Mouse (Mus musculus) kidney, embryonic 14.5 days (tissue): Measurements from ENCODE around the gene Fuca1. TPM values are rescaled to one million over a fixed set of nuclear protein-coding genes. Genes with fewer than 3 reads are reported as not detected.

ENCODE experiments used
- ATAC-seq: fragments of 200-750 bp; cut with Nextera tagmentation; 2 replicates; pipeline ENCODE4 v1.8.0; 2017; ENCODE audit warnings: moderate number of reproducible peaks, mild to moderate bottlenecking, moderate TSS enrichment, moderate library complexity; ENCODE audit not compliant: low FRiP score, low TSS enrichment
- H3K27ac ChIP-seq: fragments of 300-500 bp; sonication (generic); 2 replicates; pipeline ENCODE4 v1.5.1; 2014; ENCODE audit warnings: low read depth, mild to moderate bottlenecking, low read length, moderate library complexity, mixed read lengths
- H3K27me3 ChIP-seq: fragments of 300-500 bp; sonication (generic); 2 replicates; pipeline ENCODE4 v1.6.1; 2014; ENCODE audit warnings: mild to moderate bottlenecking, low read length; ENCODE audit not compliant: control insufficient read depth, insufficient read depth
- H3K36me3 ChIP-seq: fragments of 300-500 bp; sonication (generic); 2 replicates; pipeline ENCODE4 v1.6.1; 2014; ENCODE audit warnings: low read length, mixed read lengths; ENCODE audit not compliant: control insufficient read depth, insufficient read depth
- H3K4me1 ChIP-seq: fragments of 300-500 bp; sonication (generic); 2 replicates; pipeline ENCODE4 v1.6.1; 2014; ENCODE audit warnings: low read length, mixed read lengths; ENCODE audit not compliant: control insufficient read depth, insufficient read depth
- H3K4me2 ChIP-seq: fragments of 300-500 bp; sonication (generic); replicated peaks from 2 replicates; pipeline ENCODE4 v1.6.1; 2014; ENCODE audit warnings: low read depth, mild to moderate bottlenecking, low read length
- H3K4me3 ChIP-seq: fragments of 300-500 bp; sonication (generic); 2 replicates; pipeline ENCODE4 v1.5.1; 2014; ENCODE audit warnings: mild to moderate bottlenecking, low read length
- H3K9ac ChIP-seq: fragments of 300-500 bp; sonication (generic); 2 replicates; pipeline ENCODE4 v1.6.1; 2014; ENCODE audit warnings: low read depth, mild to moderate bottlenecking, low read length, moderate library complexity
- H3K9me3 ChIP-seq: fragments of 300-500 bp; sonication (generic); 2 replicates; pipeline ENCODE4 v1.6.1; 2016; ENCODE audit warnings: low read length; ENCODE audit not compliant: control insufficient read depth
- WGBS: fragments of 180-500 bp; shearing (Covaris S2); extraction: QIAGEN DNeasy Blood & Tissue Kit; methylation state at CpG from one replicate; pipeline ENCODE4 v1.1.7; 2014; 5-methylcytosine and 5-hydroxymethylcytosine counted together
- polyA plus RNA-seq: library from polyadenylated mRNA; unstranded; fragments of >200 nt; fragmentation: Nextera tagmentation; extraction: Ambion mirVana; gene quantifications from 2 replicates; pipeline ENCODE4 v1.2.1, GENCODE M21; 2014

The Fuca1 gene
- polyA plus RNA-seq, 1 experiment from 2014 or later = 69.2 TPM

DNA sequence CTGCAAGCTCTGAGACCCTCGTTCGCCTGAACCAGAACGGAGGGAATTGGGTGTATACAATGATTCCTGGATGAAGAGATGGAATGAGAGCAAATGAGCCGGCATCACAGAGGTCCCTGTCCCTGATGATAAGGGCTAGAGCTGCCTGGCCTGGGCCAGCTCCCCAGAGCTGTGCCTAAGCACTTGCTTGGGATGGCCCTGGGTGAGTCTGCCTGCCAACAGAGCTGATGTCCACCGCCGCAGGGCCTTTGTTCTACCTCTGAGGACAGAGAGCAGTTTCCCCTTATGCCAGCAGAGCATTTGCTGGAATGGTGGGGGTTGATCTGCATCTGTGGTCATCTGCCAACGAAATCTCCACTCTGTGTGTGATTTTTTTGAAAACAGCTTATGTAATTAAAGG is 41.7 kb downstream of the Fuca1 start:
- Histone ChIP-seq H3K27ac (no peak overlapping the region), H3K36me3 (peaks cover 28% of the 10 kb centered on the region), H3K27me3 (no peaks in the 10 kb centered on the region), H3K9ac (no peak overlapping the region), H3K4me1 (peaks cover 21% of the 10 kb centered on the region), H3K4me2 (no peak overlapping the region), H3K4me3 (no peak overlapping the region), H3K9me3 (no peaks in the 10 kb centered on the region)
- 92% methylated on average over 7 of the region's 7 CpGs for WGBS
- ATAC-seq = no peak

- no peak for ATAC-seq
- peak overlapping the region; percentile 47 for H3K4me3 ChIP-seq
- H3K4me2 ChIP-seq = peak overlapping the region; percentile 64
- H3K9ac ChIP-seq = peak overlapping the region; percentile 77
- WGBS = 7% methylated on average over 15 of the region's 15 CpGs
- peaks cover 32% of the 10 kb centered on the region for H3K36me3 ChIP-seq
- H3K4me1 ChIP-seq = peaks cover 19% of the 10 kb centered on the region
- peak overlapping the region; percentile 78; the same call in 1 of the 2 replicates for H3K27ac ChIP-seq
- no peaks in the 10 kb centered on the region for H3K27me3 ChIP-seq
- H3K9me3 ChIP-seq = no peaks in the 10 kb centered on the region
These were observed 42.4 kb downstream of the Fuca1 start for GRCm38 (mm10) chr4:135962946-135963345.

DNA sequence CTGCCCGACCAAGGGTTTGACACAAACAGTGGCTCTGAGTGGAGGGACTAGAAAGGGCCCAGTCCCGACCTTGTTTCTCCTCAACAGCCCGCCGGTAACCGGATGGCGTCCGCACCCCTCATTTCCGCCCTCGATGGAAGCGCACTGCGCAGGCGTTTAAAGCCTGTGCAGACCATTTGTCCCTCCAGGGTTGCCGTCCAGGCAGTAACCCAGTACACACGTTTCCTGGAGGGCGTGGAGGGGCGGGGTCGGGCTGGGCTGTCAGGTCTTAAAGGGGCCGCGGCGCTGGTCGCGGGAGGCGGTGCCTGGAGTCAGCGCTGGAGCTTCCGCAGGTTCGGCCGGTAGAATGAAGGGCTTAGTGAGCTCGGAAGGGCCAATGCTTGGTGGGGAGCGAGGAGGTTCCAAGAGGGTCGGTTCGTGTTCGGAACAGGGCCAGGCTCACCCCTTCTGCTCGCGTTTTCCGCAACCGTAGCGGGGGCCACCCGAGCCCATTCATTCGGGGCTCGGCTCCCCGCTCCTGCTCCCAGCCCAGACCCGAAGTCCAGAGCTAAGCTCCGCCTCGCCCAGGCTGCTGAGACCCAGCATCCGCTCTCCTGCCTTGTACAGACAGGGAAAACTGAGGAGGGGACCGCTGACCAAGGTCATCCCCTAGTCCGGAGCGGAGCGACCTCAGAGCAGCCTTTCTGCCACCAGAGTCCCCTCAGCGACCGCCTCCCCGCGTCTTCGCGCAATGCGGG is 43.1 kb downstream of the Fuca1 start, which contains the start of gene Gale:
TSS of gene Gale (plus strand) at position 271 of the 737 bp plus-strand sequence.
- WGBS = 1% methylated on average over 56 of the region's 56 CpGs
- Histone ChIP-seq H3K4me2 (peak within 1 kb of the TSS; percentile 74), H3K4me3 (peak within 1 kb of the TSS; percentile 47), H3K9ac (peak within 1 kb of the TSS; percentile 77), H3K27ac (peak within 1 kb of the TSS; percentile 78; the same call in 1 of the 2 replicates), H3K4me1 (peaks cover 18% of the 10 kb centered on the region), H3K27me3 (no peaks in the 10 kb centered on the region), H3K36me3 (peaks cover 39% of the 10 kb centered on the region), H3K9me3 (no peaks in the 10 kb centered on the region)
- peak; percentile 92 for ATAC-seq

- peak overlapping the region; percentile 47 for H3K4me3 ChIP-seq
- no peak for ATAC-seq
- no peaks in the 10 kb centered on the region for H3K27me3 ChIP-seq
- H3K36me3 ChIP-seq = peaks cover 47% of the 10 kb centered on the region
- no peak overlapping the region for H3K27ac ChIP-seq
- H3K9ac ChIP-seq = peak overlapping the region; percentile 55
- peaks cover 18% of the 10 kb centered on the region for H3K4me1 ChIP-seq
- no peaks in the 10 kb centered on the region for H3K9me3 ChIP-seq
- H3K4me2 ChIP-seq = peak overlapping the region; percentile 74
- 2% methylated on average over 12 of the region's 12 CpGs for WGBS
These were observed 43.9 kb downstream of the Fuca1 start for GRCm38 (mm10) chr4:135964426-135964825.

GRCm38 (mm10) chr4:135965113-135965512 is 44.6 kb downstream of the Fuca1 start:
- H3K9me3 ChIP-seq = no peaks in the 10 kb centered on the region
- peaks cover 18% of the 10 kb centered on the region for H3K4me1 ChIP-seq
- WGBS = 78% methylated on average over 9 of the region's 9 CpGs
- peaks cover 49% of the 10 kb centered on the region for H3K36me3 ChIP-seq
- H3K27ac ChIP-seq = no peak overlapping the region
- H3K4me2 ChIP-seq = peak overlapping the region; percentile 74; the same call in 1 of the 2 replicates
- ATAC-seq = no peak
- no peaks in the 10 kb centered on the region for H3K27me3 ChIP-seq
- H3K4me3 ChIP-seq = peak overlapping the region; percentile 47; the same call in 1 of the 2 replicates
- no peak overlapping the region for H3K9ac ChIP-seq

- whole genome bisulfite sequencing = 90% methylated on average over 16 of the region's 16 CpGs
- ATAC-seq = no peak
- peaks cover 50% of the 10 kb centered on the region for H3K36me3 ChIP-seq
- H3K9ac ChIP-seq = no peak overlapping the region
- H3K9me3 ChIP-seq = no peaks in the 10 kb centered on the region
- no peak overlapping the region for H3K4me3 ChIP-seq
- no peak overlapping the region for H3K4me2 ChIP-seq
- H3K27ac ChIP-seq = no peak overlapping the region
- no peaks in the 10 kb centered on the region for H3K27me3 ChIP-seq
- H3K4me1 ChIP-seq = peaks cover 24% of the 10 kb centered on the region
These were observed 45.7 kb downstream of the Fuca1 start for GRCm38 (mm10) chr4:135966283-135966682.

DNA sequence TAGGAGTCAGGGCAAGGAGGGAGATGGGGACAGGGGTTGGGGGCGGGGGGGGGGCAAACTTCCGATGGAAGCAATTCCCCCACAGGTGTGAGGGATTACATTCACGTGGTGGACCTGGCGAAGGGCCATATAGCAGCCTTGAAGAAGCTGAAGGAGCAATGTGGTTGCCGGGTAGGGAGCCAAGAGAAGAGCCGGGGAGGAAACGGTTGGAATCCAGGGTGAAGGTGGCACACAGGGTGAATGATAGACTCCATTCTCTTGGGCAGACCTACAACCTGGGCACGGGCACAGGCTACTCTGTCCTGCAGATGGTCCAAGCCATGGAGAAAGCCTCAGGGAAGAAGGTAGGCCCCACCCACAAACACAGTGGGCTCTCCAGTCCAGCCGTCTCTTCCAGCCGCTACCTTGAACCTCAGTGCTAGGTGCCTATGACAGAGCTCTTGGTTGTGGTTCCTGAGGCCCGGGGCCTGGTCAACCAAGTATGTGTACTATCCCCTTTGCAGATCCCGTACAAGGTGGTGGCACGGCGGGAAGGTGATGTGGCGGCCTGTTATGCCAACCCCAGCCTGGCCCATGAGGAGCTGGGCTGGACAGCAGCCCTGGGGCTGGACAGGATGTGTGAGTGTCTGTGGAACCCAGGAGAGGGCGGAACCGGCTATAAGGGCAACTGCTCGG is 46.7 kb downstream of the Fuca1 start:
- WGBS = 92% methylated on average over 18 of the region's 18 CpGs
- Histone ChIP-seq H3K4me3 (no peak overlapping the region), H3K9me3 (no peaks in the 10 kb centered on the region), H3K4me1 (peaks cover 30% of the 10 kb centered on the region), H3K27me3 (no peaks in the 10 kb centered on the region), H3K27ac (no peak overlapping the region), H3K36me3 (peaks cover 47% of the 10 kb centered on the region), H3K9ac (no peak overlapping the region), H3K4me2 (no peak overlapping the region)
- no peak for ATAC-seq

DNA sequence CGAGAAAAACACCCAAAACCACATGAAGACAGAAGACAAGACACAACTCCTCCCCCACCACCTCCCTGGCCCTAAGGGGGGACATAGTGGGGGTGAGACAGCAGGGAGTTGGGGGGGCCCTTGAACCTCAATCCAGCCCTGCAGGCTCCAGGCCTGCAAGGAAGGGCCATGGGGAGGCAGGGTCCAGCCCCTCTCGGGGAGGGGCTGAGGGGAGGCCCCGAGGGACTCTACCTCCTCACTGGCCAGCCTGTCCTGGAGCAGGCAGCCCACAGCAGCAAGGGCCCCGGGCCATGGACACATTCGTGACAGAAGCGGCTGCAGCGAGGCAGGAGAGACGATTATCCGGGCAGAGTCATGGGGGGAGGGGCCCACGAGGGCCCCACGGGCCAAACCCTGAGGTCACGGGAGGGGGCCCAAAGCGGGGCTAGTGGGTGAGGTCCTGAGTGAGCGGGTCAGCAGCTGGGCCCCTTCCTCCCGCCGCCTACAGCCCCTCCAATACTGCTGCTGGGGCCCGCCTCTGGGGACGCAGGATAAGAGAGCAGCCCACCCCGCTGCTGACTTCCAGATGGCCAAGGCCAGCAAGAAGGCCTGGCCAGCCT is 47.8 kb downstream of the Fuca1 start:
- Histone ChIP-seq H3K9me3 (no peaks in the 10 kb centered on the region), H3K27me3 (no peaks in the 10 kb centered on the region), H3K4me1 (peaks cover 28% of the 10 kb centered on the region), H3K4me3 (no peak overlapping the region), H3K9ac (no peak overlapping the region), H3K27ac (no peak overlapping the region; the same call in 1 of the 2 replicates), H3K36me3 (peaks cover 47% of the 10 kb centered on the region), H3K4me2 (no peak overlapping the region)
- ATAC-seq = no peak
- WGBS = 65% methylated on average over 19 of the region's 19 CpGs
